Comparison of ENCODE assay signal across 13 mouse cellular contexts in the genomic region with DNA sequence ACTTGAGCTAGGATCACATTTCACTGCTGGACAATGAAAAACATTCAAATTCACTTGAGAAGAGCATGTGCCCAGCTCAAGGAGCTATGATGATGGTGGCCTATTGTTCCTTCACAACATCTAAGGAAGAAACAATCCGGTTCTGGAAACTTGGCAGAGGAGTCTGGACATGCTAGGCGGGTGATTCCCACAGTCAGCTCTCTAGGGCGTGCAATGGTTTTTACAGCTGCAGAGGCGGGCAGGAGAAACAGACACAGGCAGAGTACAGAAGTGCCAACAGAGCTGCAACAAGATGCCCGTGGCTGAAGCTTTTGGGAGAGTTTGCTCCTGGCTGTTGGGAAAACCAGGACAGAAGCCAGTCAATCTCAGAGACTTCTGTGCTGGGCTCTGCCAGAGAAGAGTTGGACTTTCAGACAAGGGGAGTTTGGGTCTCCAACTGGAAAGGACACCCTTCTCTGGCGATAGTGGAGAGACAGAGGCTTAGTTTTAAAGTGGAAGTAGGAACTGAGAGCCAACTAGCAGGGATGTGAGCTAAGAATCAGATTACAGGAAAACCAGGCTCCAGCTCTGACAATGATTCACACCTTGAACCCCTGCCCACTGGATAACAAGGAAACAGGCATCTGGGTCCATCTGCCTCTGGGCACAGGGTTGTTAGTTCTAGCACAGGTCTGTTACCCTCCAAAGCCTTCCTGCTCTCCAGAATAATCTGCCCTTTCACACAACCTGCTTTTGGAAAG. TPM values are rescaled to one million over a fixed set of nuclear protein-coding genes. Genes with fewer than 3 reads are reported as not detected.
DNase-seq lines count a peak whose midpoint lies in the region; ATAC-seq and TF ChIP-seq lines count a peak whose summit lies in the region.
"Had no signal": no experiment of that assay in that cellular context is flagged by ENCODE, and none has a peak within 500 bp of the region (broad histone marks: within the 10 kb centered on the region; RNA-seq: fewer than 3 reads in every experiment).

No protein-coding gene starts in this region.

- no peaks in the 10 kb centered on the region for H3K27me3 ChIP-seq in myocyte (ENCODE audit: control insufficient read depth, insufficient read depth, insufficient read length)
- no peaks in the 10 kb centered on the region for H3K27me3 ChIP-seq in liver, postnatal 0 days (ENCODE audit: insufficient read depth, low read length)
- no peaks in the 10 kb centered on the region for H3K27me3 ChIP-seq in kidney, embryonic 16.5 days (ENCODE audit: insufficient read depth, low read length)
- H3K27me3 ChIP-seq: megakaryocyte, embryonic 14.5 days had no signal

- H3K4me1 ChIP-seq in embryonic fibroblast, embryonic 13.5 days (ENCODE audit: control insufficient read depth, insufficient read depth, low read length): peaks cover 5% of the 10 kb centered on the region
- H3K4me1 ChIP-seq in liver, postnatal 0 days (ENCODE audit: insufficient read depth): peaks cover 11% of the 10 kb centered on the region
- peaks cover under 1% of the 10 kb centered on the region for H3K4me1 ChIP-seq in kidney, embryonic 16.5 days (ENCODE audit: insufficient read depth, low read length)

- H3K4me3 ChIP-seq in embryonic fibroblast, embryonic 13.5 days (ENCODE audit: insufficient read depth, low read length): no peak overlapping the region
- no peak overlapping the region for H3K4me3 ChIP-seq in myocyte
- no peak overlapping the region for H3K4me3 ChIP-seq in liver, postnatal 0 days (ENCODE audit: low read depth, low read length)
- H3K4me3 ChIP-seq in kidney, embryonic 16.5 days (ENCODE audit: low read length): no peak overlapping the region
- H3K4me3 ChIP-seq: forebrain, embryonic 10.5 days had no signal

- H3ac ChIP-seq in myocyte (ENCODE audit: control insufficient read depth, insufficient read length): no peak overlapping the region

- TF ChIP-seq EP300 in liver, postnatal 0 days (IDR thresholded peaks at IDR 0.05; ENCODE audit: low read depth): no peak

- DNase-seq in retina, postnatal 1 day: peak; percentile 6
- no peak for DNase-seq in retina, embryonic 14.5 days (ENCODE audit: low spot score)
- peak; percentile 86 for DNase-seq in gonadal fat pad, adult 2 months (ENCODE audit: low read depth)
- no peak for DNase-seq in liver, postnatal 0 days
- DNase-seq: thymus, adult 2 months had no signal

- TF ChIP-seq CTCF in embryonic fibroblast, embryonic 13.5 days (IDR thresholded peaks at IDR 0.05; ENCODE audit: borderline replicate concordance, insufficient read depth, low read length): no peak
- TF ChIP-seq CTCF in liver, postnatal 0 days (IDR thresholded peaks at IDR 0.05; ENCODE audit: low read depth): no peak

- H3K36me3 ChIP-seq in myocyte (ENCODE audit: control insufficient read depth, insufficient read depth): no peaks in the 10 kb centered on the region
- no peaks in the 10 kb centered on the region for H3K36me3 ChIP-seq in liver, postnatal 0 days (replicated peaks; ENCODE audit: insufficient read depth, low read length)
- H3K36me3 ChIP-seq in kidney, embryonic 16.5 days (ENCODE audit: insufficient read depth, low read length): no peaks in the 10 kb centered on the region
- H3K36me3 ChIP-seq: forebrain, embryonic 10.5 days had no signal

- TF ChIP-seq POLR2A in embryonic fibroblast, embryonic 13.5 days (IDR thresholded peaks at IDR 0.05; ENCODE audit: low read depth, low read length): no peak
- no peak for TF ChIP-seq POLR2A in myocyte (IDR thresholded peaks at IDR 0.05; ENCODE audit: insufficient read length, low read depth)

- no peaks in the 10 kb centered on the region for H3K9me3 ChIP-seq in liver, postnatal 0 days (ENCODE audit: low read length)
- no peaks in the 10 kb centered on the region for H3K9me3 ChIP-seq in kidney, embryonic 16.5 days (ENCODE audit: low read length)
- H3K9me3 ChIP-seq: forebrain, embryonic 10.5 days; G1E; megakaryocyte, embryonic 14.5 days had no signal

- peak overlapping the region; percentile 70 for H3K4me2 ChIP-seq in myocyte (ENCODE audit: low read depth)
- H3K4me2 ChIP-seq in liver, postnatal 0 days (ENCODE audit: low read depth, low read length): no peak overlapping the region
- no peak overlapping the region for H3K4me2 ChIP-seq in kidney, embryonic 16.5 days (replicated peaks; ENCODE audit: low read depth, low read length)

- H3K9ac ChIP-seq in liver, postnatal 0 days (replicated peaks): no peak overlapping the region
- H3K9ac ChIP-seq in kidney, embryonic 16.5 days (replicated peaks; ENCODE audit: low read length): no peak overlapping the region
- H3K9ac ChIP-seq: liver, embryonic 14.5 days had no signal

- no peak for ATAC-seq in liver, postnatal 0 days
- ATAC-seq in kidney, embryonic 16.5 days (ENCODE audit: low FRiP score, low TSS enrichment): no peak
- ATAC-seq: activated CD4-positive, CD25-positive, alpha-beta regulatory T cell, adult 4 months had no signal

- no peaks in the 10 kb centered on the region for H3K79me2 ChIP-seq in myocyte (ENCODE audit: control insufficient read depth, insufficient read depth)

- 69% methylated on average over 6 of the region's 6 CpGs for WGBS in liver, postnatal 0 days (ENCODE audit: insufficient replicate concordance)
- WGBS in kidney, embryonic 16.5 days: 58% methylated on average over 6 of the region's 6 CpGs

- H3K27ac ChIP-seq in embryonic fibroblast, embryonic 13.5 days (ENCODE audit: insufficient read depth, low read length): 0 out of 2 replicates have a peak overlapping the region, but pooled peaks have one; percentile 12
- no peak overlapping the region for H3K27ac ChIP-seq in liver, postnatal 0 days (ENCODE audit: low read depth)
- no peak overlapping the region for H3K27ac ChIP-seq in kidney, embryonic 16.5 days (ENCODE audit: low read length)
- H3K27ac ChIP-seq: forebrain, embryonic 10.5 days; liver, embryonic 14.5 days had no signal

TF ChIP-seq in myocyte, 11 proteins besides CTCF, POLR2A, EP300 and RAD21:
- TF ChIP-seq TCF3 (IDR thresholded peaks at IDR 0.05; ENCODE audit: insufficient read length, low read depth) (no peak), SRF (IDR thresholded peaks at IDR 0.05; ENCODE audit: control insufficient read depth, insufficient read length, low read depth) (no peak), MAX (IDR thresholded peaks at IDR 0.05; ENCODE audit: low read depth) (no peak), USF1 (IDR thresholded peaks at IDR 0.05; ENCODE audit: low read depth) (no peak), MYOG (IDR thresholded peaks at IDR 0.05; ENCODE audit: control insufficient read depth in 1 of 3, insufficient read depth in 1 of 3, insufficient read length in 2 of 3, low read depth in 2 of 3) (no peak), POLR2AphosphoS2 (IDR thresholded peaks at IDR 0.05; ENCODE audit: insufficient read length, low read depth) (no peak), CEBPB (IDR thresholded peaks at IDR 0.05; ENCODE audit: insufficient read depth, poor library complexity, severe bottlenecking) (no peak), E2F4 (IDR thresholded peaks at IDR 0.05; ENCODE audit: insufficient read depth) (no peak), REST (IDR thresholded peaks at IDR 0.05; ENCODE audit: insufficient read depth, insufficient read length) (no peak), MYOD1 (IDR thresholded peaks at IDR 0.05; ENCODE audit: control insufficient read depth in 1 of 3, insufficient read length in 2 of 3, low read depth in 2 of 3) (no peak), TCF12 (IDR thresholded peaks at IDR 0.05; ENCODE audit: insufficient read depth, poor library complexity, severe bottlenecking) (no peak)
TF ChIP-seq in myocyte: peak in this region for 0.

RNA-seq across cellular contexts. Expression of a gene that starts 28.6 kb away (rescaled TPM):
- polyA plus RNA-seq in embryonic fibroblast, embryonic 13.5 days (2011; ENCODE audit: insufficient read length, low read depth, missing spikeins): 7.7 and 12.8 TPM in 2 replicates
- 16.6 and 24.4 TPM in 2 replicates for polyA plus RNA-seq in gonadal fat pad, adult 2 months (2012; rRNA removed)
- polyA plus RNA-seq in myocyte (2012; fragmentation: generic; extraction: Trizol): 4.7 TPM
- polyA plus RNA-seq in liver, postnatal 0 days (2015; fragmentation: Nextera tagmentation; extraction: Ambion mirVana): 13.8 and 15.2 TPM in 2 replicates
- polyA plus RNA-seq in kidney, embryonic 16.5 days (2015; fragmentation: Nextera tagmentation; extraction: Ambion mirVana): 14.0 and 14.5 TPM in 2 replicates

Comparison
In these comparisons a context has a peak if more than half of its experiments do, and no peak if none do; other contexts are left out.
1. DNase-seq: peak in retina, postnatal 1 day (single experiment) and gonadal fat pad, adult 2 months (single experiment); none in retina, embryonic 14.5 days (single experiment) and liver, postnatal 0 days (single experiment).